Mouse (Mus musculus): ENCODE results near the gene Podxl.

Gene Podxl

GRCm38 (mm10) chr6:31486601-31487000, 77.2 kb downstream of the Podxl start:
- in situ Hi-C loops (cut with MboI; ENCODE audit: unreplicated experiment in 2 of 2): no loop called here

GRCm38 (mm10) chr6:31480008-31480407, 83.8 kb downstream of the Podxl start:
- in situ Hi-C loops (cut with MboI; ENCODE audit: unreplicated experiment in 2 of 2): no loop called here

- in situ Hi-C loops (cut with MboI; ENCODE audit: unreplicated experiment in 2 of 2): no loop called here
Observed at GRCm38 (mm10) chr6:31478221-31478620, 85.6 kb downstream of the Podxl start.

All from v-Abl transformed pro-B cells (cell line).